Mouse (Mus musculus): ENCODE results near the gene Ift140.
A peak's percentile ranks its signal among the peaks of the same experiment; 100 is the strongest.
"Not testable (repeated sequence)": the region's sequence is repeated elsewhere in the genome, so short reads cannot be mapped to it uniquely, and the experiment has no call there.

Ift140 gene

DNA sequence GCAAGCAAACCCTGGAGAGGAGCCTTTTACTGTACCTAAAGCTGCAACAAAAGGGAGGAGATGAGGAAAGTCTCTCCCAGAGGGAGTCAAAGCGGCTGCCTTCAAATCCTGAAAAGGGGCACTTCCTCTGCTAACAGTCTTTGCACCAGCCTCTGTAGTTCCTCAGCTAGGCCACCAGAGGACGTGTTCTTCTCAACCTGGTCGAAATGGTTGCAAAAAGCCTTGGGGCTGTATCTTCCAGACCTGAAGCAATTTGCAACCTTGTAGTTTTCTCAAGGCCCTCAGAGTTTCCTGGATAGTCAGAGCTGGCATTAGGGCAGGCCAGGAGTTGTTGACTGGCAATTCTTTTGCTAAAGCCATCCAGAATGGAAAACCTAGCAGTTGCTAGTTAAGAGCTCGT is 101.4 kb downstream of the Ift140 start:
- no peak for DNase-seq

DNA sequence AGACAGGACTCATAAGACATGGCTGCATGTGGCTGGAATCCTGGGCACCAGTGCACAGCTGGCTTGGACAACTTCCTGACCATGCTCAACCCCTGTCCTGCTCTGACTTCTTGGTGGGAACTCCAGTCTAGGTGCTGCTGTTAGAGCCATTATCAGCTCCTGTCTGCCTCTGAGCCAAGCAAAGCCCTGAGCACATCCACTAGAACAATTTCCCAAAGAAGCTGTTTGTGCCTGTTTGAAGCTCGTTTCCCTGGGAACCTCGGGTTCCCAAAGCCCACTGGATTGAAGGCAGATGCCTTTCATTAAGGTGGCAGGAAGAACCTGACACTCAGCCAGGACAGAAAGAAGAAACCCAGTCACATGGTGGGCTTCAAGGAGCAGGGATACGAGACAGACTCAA is 104.5 kb downstream of the Ift140 start, which contains the start of gene Ptx4:
TSS of gene Ptx4 (plus strand) at position 355 of the 400 bp plus-strand sequence.
- DNase-seq: no peak

DNA sequence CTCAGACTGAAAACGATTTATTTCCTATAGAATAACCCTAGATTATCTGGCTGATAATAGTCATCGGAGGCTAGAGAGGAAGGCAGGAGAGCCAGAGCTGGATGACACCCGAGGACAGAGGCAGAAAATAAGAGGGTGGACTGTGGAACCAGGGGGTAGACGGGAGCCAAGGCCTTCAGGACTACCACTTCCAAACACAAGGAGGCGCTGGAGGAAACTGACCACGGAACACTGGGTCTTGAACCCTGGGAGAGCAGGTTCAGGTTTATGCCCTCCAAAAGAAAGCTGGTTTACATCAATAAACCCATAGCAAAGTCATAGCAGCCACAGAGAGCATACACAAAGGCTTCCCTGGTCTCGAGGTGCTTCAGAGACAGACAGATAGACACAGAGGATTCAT is 108.1 kb downstream of the Ift140 start:
- no peak for DNase-seq

DNA sequence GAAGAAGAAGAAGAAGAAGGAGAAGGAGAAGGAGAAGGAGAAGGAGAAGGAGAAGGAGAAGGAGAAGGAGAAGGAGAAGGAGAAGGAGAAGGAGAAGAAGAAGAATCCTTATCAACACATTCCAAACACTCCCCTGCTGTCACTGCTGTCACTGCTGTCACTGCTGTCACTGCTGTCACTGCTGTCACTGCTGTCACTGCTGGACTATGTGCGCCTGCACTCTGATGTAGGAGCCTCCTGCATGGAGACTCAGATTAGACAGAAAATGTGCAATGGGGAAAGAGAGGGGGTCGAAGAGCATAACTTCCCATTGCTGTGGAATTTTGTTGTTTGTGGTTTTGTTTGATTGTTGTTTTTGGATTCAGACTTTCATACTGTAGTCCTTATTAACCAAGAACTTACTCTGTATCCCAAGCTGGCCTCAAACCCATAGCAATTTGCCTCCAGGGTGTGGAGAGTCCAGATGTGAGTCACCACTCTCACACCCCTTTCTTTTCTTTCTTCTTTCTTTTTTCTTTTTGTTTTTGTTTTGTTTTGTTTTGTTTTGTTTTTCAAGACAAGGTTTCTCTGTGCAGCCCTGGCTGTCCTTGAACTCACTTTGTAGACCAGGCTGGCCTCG is 109.7 kb downstream of the Ift140 start:
- not testable (repeated sequence) for DNase-seq

DNA sequence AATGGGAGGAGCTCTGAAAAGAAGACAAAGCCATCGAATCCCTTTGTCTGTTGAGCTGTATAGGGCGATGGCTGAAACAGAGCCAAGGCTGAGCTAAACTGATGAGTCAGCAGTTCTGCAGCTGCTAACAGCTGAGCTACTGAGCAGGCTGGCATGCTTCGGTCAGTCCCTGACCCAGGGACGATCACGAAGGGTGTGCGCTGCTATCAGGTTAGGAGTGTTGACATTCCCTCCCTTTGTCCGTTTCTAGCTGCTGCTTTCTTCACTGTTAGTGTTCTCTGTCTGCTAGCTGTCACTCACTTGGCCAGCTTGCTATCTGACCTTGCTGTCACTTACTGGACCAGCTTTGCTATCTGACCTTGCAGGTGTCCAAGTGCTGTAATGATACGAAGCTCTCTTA is 111.2 kb downstream of the Ift140 start:
- no peak for DNase-seq

DNA sequence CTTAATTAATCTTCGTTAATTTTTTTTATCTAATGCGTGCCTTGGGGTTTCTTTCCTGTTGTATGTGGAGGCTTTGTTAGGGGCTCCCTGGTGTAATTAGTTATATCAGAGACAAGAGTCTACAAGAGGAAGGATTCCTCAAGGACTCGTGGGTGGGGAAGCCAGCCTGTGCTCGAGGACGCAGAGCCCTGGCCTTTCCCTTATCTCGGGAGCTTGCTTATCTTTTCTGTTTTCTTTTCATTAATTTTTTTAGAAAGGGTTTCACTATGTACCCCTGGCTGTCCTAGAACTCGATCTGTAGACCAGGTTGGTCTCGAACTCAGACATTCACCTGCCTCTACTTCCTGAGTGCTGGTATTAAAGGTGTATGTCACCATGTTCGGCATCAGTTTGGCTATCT is 111.8 kb downstream of the Ift140 start:
- DNase-seq: no peak

DNA sequence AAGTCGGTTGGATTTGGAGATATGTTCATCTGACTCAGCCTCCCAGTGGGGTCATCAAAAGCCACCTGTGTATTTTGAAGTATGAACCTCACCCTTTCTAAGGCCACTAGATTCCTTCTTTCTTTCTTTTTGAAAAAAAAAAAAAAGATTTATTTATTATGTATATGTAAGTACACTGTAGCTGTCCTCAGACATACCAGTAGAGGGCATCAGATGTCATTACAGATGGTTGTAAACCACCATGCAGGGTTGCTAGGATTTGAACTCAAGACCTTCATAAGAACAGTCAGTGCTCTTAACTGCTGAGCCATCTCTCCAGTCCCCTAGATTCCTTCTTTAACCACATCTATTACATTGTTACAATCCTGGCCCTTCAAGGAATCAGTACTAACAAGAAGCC is 114.2 kb downstream of the Ift140 start:
- no peak for DNase-seq

DNA sequence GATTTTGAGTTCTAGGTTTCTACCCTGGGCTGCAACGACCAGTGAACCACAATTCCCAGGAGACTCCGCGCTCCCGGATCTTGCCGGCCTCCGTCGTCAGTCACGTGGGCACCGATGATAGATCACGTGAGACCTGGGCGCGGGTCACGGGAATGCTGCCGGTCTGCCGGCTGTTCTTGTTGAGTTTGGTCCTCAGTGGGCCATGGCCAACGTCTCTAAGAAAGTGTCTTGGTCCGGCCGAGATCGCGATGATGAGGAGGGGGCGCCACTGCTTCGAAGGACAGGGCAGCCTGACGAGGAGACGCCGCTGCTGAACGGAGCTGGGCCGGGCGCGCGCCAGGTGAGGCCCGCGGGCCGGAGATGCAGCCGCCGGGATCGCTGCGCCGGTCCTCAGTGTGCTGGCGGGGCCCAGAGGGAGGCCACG is 117.4 kb downstream of the Ift140 start, which contains the start of gene Clcn7:
TSS of gene Clcn7 (plus strand) at position 117 of the 424 bp plus-strand sequence.
- DNase-seq: peak; percentile 94

DNA sequence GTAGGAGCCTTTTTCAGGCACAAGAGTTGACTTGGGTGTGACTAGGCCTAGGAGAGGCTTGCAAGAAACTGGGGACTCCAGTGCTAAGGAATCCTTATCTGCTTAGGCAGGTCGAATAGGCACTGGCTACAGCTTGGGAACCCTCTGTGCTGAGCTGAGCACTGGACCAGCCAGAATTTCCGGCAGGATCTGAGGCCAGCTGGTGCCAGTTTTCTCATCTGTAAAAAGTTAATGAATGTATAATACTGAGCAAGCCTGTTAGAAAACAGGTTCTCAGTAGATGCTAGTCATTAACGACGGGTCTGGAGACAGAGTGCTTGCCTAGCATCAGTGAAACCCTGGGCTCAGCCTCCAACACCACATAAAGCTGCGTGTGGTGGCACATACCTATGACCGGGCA is 119.7 kb downstream of the Ift140 start:
- DNase-seq: no peak

DNA sequence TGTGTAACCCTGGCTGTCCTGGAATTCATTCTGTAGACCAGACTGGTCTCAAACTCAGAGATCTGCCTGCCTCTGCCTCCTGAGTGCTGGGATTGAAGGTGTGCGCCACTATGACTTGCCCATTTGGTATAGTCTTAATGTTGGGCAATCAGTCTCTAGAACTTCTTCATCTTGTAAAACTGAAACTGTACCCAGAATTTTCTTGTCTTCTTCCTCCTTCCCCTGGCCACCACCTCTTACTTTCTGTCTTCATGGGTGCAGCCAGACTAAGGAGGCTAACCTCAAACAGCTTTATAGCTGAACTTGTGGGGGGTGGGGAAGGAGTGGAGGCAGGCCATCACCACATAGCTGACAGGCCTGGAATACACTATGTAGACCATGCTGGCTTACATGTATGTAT is 122.9 kb downstream of the Ift140 start:
- DNase-seq: no peak

DNA sequence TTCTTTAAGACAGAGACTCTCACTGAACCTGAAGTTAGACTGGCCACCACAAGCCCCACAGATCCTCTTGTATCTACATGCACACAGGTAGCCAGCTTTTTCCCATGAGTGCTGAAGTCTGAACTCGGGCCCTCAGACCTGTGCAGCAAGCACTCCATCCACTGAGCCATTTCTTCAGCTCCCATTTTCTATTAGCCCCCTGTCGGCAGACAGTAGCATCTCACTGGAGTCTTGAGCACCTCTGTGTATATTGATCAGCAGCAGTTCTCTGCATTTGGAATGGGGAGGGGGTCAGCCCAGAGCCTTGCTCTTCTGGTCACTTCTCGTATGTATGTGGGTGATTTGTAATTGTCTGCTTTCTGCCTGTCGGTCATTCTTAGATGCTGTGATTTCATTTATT is 124.1 kb downstream of the Ift140 start:
- no peak for DNase-seq

Data from lung, adult 18-20 months (tissue).